Comparison of ENCODE assay signal across 13 mouse cellular contexts in the genomic region with DNA sequence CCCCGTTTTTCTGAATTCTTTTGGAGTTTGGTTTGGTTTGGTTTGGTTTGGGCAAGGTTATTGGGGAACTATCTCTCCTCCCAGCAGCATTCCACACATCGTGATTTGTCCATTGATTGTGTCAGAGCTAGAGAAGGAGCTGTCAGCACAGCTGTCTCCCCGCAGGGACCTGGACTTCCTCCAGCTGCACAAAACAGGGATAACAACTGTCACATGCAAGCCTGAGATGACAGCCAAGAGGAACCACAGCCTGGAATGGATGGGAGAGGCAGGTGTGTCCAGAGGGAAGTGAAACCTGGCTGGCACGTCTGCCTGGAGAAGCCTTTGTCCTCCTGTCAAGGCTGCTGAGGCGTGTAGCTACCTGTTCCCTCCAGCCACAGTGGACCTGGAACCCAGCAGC.
DNase-seq lines count a peak whose midpoint lies in the region; ATAC-seq lines count a peak whose summit lies in the region.
"Had no signal": no experiment of that assay in that cellular context is flagged by ENCODE, and none has a peak within 500 bp of the region (broad histone marks: within the 10 kb centered on the region; RNA-seq: fewer than 3 reads in every experiment).

No protein-coding gene starts in this region.

- no peak overlapping the region for H3K27ac ChIP-seq in embryonic facial prominence, embryonic 14.5 days (replicated peaks; ENCODE audit: low read depth, low read length)
- peak overlapping the region; percentile 60 for H3K27ac ChIP-seq in heart, embryonic 16.5 days (ENCODE audit: low read length)
- H3K27ac ChIP-seq: kidney, postnatal 0 days; limb, embryonic 13.5 days had no signal

- H3K4me2 ChIP-seq in embryonic facial prominence, embryonic 14.5 days (ENCODE audit: low read depth, low read length): no peak overlapping the region
- no peak overlapping the region for H3K4me2 ChIP-seq in heart, embryonic 16.5 days (ENCODE audit: low read depth, low read length)
- H3K4me2 ChIP-seq: limb, embryonic 13.5 days had no signal

- no peaks in the 10 kb centered on the region for H3K36me3 ChIP-seq in embryonic facial prominence, embryonic 14.5 days (ENCODE audit: control insufficient read depth, insufficient read depth, low read length)
- H3K36me3 ChIP-seq in heart, embryonic 16.5 days (ENCODE audit: control insufficient read depth, insufficient read depth): no peaks in the 10 kb centered on the region
- H3K36me3 ChIP-seq: limb, embryonic 13.5 days had no signal

- WGBS in embryonic facial prominence, embryonic 14.5 days: 42% methylated on average over 5 of the region's 5 CpGs
- WGBS in heart, embryonic 16.5 days: 19% methylated on average over 5 of the region's 5 CpGs

- no peak overlapping the region for H3K9ac ChIP-seq in embryonic facial prominence, embryonic 14.5 days (ENCODE audit: low read depth, low read length)
- no peak overlapping the region for H3K9ac ChIP-seq in heart, embryonic 16.5 days (ENCODE audit: low read length)
- H3K9ac ChIP-seq: limb, embryonic 13.5 days had no signal

- H3K4me1 ChIP-seq in embryonic facial prominence, embryonic 14.5 days (ENCODE audit: control insufficient read depth, insufficient read depth, low read length): peaks cover 55% of the 10 kb centered on the region
- peaks cover 59% of the 10 kb centered on the region for H3K4me1 ChIP-seq in heart, embryonic 16.5 days (ENCODE audit: control insufficient read depth, insufficient read depth, low read length)

- no peaks in the 10 kb centered on the region for H3K9me3 ChIP-seq in embryonic facial prominence, embryonic 14.5 days (ENCODE audit: control insufficient read depth, low read length)
- no peaks in the 10 kb centered on the region for H3K9me3 ChIP-seq in heart, embryonic 16.5 days (replicated peaks; ENCODE audit: control insufficient read depth, low read length)
- H3K9me3 ChIP-seq: limb, embryonic 13.5 days had no signal

- peak; percentile 31 to 36 for DNase-seq in lung, adult 18-20 months
- no peak for DNase-seq in lung, postnatal 36 days
- DNase-seq in embryonic facial prominence, embryonic 14.5 days (ENCODE audit: low spot score): peak; percentile 75
- no peak for DNase-seq in embryo, embryonic 9.5 days (ENCODE audit: extremely low spot score)
- no peak for DNase-seq in thymus, postnatal 36 days
- DNase-seq in neural tube, embryonic 10.5 days (ENCODE audit: extremely low spot score, low spot score): no peak
- DNase-seq: adrenal gland, postnatal 36 days; midbrain, embryonic 14.5 days; thymus, adult 18-20 months had no signal

- no peak overlapping the region for H3K4me3 ChIP-seq in embryonic facial prominence, embryonic 14.5 days (ENCODE audit: low read depth, low read length)
- no peak overlapping the region for H3K4me3 ChIP-seq in heart, embryonic 16.5 days (ENCODE audit: low read length)
- H3K4me3 ChIP-seq: limb, embryonic 13.5 days had no signal

- H3K27me3 ChIP-seq in embryonic facial prominence, embryonic 14.5 days (replicated peaks; ENCODE audit: control insufficient read depth, insufficient read depth, low read length): no peaks in the 10 kb centered on the region
- H3K27me3 ChIP-seq in heart, embryonic 16.5 days (ENCODE audit: control insufficient read depth, insufficient read depth, low read length): no peaks in the 10 kb centered on the region
- H3K27me3 ChIP-seq: limb, embryonic 13.5 days had no signal

- ATAC-seq in embryonic facial prominence, embryonic 14.5 days (ENCODE audit: low read depth): no peak
- peak; percentile 57; the same call in 1 of the 2 replicates for ATAC-seq in heart, embryonic 16.5 days (replicated peaks; ENCODE audit: extremely low read depth, insufficient read depth, low FRiP score)
- 0 out of 2 replicates have a peak, but pooled peaks have one; percentile 19 for ATAC-seq in monocyte, adult 5-6 weeks (replicated peaks; ENCODE audit: insufficient number of reproducible peaks, low FRiP score, low TSS enrichment, poor library complexity, severe bottlenecking)

Comparison
In these comparisons a context has a peak if more than half of its experiments do, and no peak if none do; other contexts are left out.
1. DNase-seq: peak in lung, adult 18-20 months (2 of 2) and embryonic facial prominence, embryonic 14.5 days (single experiment); none in lung, postnatal 36 days (single experiment), embryo, embryonic 9.5 days (single experiment), thymus, postnatal 36 days (0 of 2) and neural tube, embryonic 10.5 days (single experiment).